Mouse (Mus musculus): ENCODE data around the gene Fbxo11. TPM values are rescaled to one million over a fixed set of nuclear protein-coding genes. Genes with fewer than 3 reads are reported as not detected.
A peak's percentile ranks its signal among the peaks of the same experiment; 100 is the strongest.

The Fbxo11 gene
- total and polyA plus RNA-seq, 3 experiments = 9.4 to 91.4 (median 17.5) TPM

DNA sequence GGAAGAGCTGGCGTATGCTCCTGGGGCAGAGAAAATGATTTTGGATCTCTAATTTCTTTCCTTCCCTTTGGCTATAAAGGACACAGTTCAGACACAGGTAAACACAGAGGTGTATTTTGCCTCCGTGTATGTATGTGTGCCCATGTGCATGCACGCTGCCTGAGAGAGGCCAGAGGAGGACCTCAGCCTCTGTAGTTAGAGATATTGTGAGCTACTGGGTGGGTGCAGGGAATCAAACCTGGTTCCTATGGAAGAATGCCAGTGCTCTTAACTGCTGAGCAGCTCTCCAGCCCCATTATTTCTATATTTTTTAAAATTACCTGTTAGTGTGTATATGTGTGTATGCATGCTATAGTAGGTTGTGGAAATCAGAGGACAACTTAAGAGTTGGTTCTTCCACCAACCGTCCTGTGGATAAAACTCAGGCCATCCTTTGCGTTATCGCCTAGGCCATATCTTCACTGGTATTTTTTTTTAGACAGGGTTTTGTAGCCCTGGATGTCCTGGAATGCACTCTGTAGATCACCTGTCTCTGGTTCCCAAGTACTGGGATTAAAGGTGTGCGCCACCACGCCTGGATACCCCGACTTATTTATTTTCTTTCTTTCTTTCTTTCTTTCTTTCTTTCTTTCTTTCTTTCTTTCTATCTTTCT, 88.8 kb downstream of the Fbxo11 start (continued):
- TF ChIP-seq USF1 (IDR thresholded peaks at IDR 0.05; ENCODE audit: low read depth, low read length) (no peak), MAZ (IDR thresholded peaks at IDR 0.05; ENCODE audit: low read depth, low read length) (no peak), ZMIZ1 (IDR thresholded peaks at IDR 0.05; ENCODE audit: low read depth, low read length) (no peak), RAD21 (IDR thresholded peaks at IDR 0.05; ENCODE audit: low read depth, low read length) (no peak), MYC (IDR thresholded peaks at IDR 0.05; ENCODE audit: low read depth, low read length) (no peak), CHD2 (IDR thresholded peaks at IDR 0.05; ENCODE audit: low read length) (no peak), POLR2A (IDR thresholded peaks at IDR 0.05; ENCODE audit: control insufficient read depth in 1 of 2, insufficient read depth in 1 of 2, low read depth in 1 of 2, low read length in 2 of 2, poor library complexity in 1 of 2) (peak in 1 of 2 experiments; percentile 31; a peak in 1 of 4 replicates), MEF2A (IDR thresholded peaks at IDR 0.05; ENCODE audit: extremely low read depth, insufficient replicate concordance, low read depth, low read length, poor library complexity, severe bottlenecking) (no peak), MXI1 (IDR thresholded peaks at IDR 0.05; ENCODE audit: low read depth, low read length) (peak; percentile 15; the same call in 1 of the 2 replicates), MAX (IDR thresholded peaks at IDR 0.05; ENCODE audit: low read length) (no peak), ETS1 (IDR thresholded peaks at IDR 0.05; ENCODE audit: low read depth, low read length) (peak; percentile 41; the same call in 1 of the 2 replicates), HCFC1 (IDR thresholded peaks at IDR 0.05; ENCODE audit: low read depth, low read length) (no peak), GATA1 (IDR thresholded peaks at IDR 0.05; ENCODE audit: low read depth, low read length) (peak; percentile 70), MAFK (IDR thresholded peaks at IDR 0.05; ENCODE audit: borderline replicate concordance, low read depth, low read length) (no peak), ZKSCAN1 (IDR thresholded peaks at IDR 0.05; ENCODE audit: low read depth, low read length) (no peak), UBTF (IDR thresholded peaks at IDR 0.05; ENCODE audit: borderline replicate concordance, insufficient read depth, low read depth, low read length) (no peak), SIN3A (IDR thresholded peaks at IDR 0.05; ENCODE audit: low read length) (peak; percentile 73), NELFE (IDR thresholded peaks at IDR 0.05; ENCODE audit: low read depth, low read length) (0 out of 2 replicates have a peak, but pooled peaks have one; percentile 11), KAT2A (conservative IDR thresholded peaks at IDR 0.05; ENCODE audit: low read depth, low read length) (no peak), CTCF (IDR thresholded peaks at IDR 0.05 in 2 of 3, conservative IDR thresholded peaks at IDR 0.05 in 1 of 3; ENCODE audit: control insufficient read depth in 1 of 3, insufficient read depth in 1 of 3, low read depth in 2 of 3, low read length in 3 of 3, poor library complexity in 1 of 3, severe bottlenecking in 1 of 3) (no peak), CHD1 (IDR thresholded peaks at IDR 0.05; ENCODE audit: low read depth, low read length) (0 out of 2 replicates have a peak, but pooled peaks have one; percentile 30)

- Histone ChIP-seq H3K4me1 (ENCODE audit: control insufficient read depth in 1 of 2, insufficient read depth in 2 of 2, low read length in 2 of 2) (peaks cover 6 to 19% of the 10 kb centered on the region in 2 experiments; a peak in 3 of 4 replicates), H3K9me3 (replicated peaks; ENCODE audit: insufficient read depth, low read length) (no peaks in the 10 kb centered on the region), H3K36me3 (ENCODE audit: control insufficient read depth in 1 of 2, insufficient read depth in 2 of 2, low read length in 2 of 2) (peaks cover 13 to 38% of the 10 kb centered on the region in 2 experiments), H3K9ac (ENCODE audit: control insufficient read depth, low read depth, low read length, poor library complexity, severe bottlenecking) (peak overlapping the region; percentile 90), H3K79me2 (ENCODE audit: control insufficient read depth, insufficient read depth, low read length, poor library complexity) (peaks cover 43% of the 10 kb centered on the region), H3K27me3 (ENCODE audit: control insufficient read depth in 1 of 2, insufficient read depth in 2 of 2, low read length in 2 of 2) (no peaks in the 10 kb centered on the region), H3K27ac (ENCODE audit: control insufficient read depth, low read depth, low read length) (peak overlapping the region; percentile 87), H3K4me3 (ENCODE audit: control insufficient read depth in 1 of 2, insufficient read depth in 1 of 2, low read depth in 2 of 2, low read length in 2 of 2) (peak overlapping the region; percentile 89 to 90)
- peak; percentile 84 for DNase-seq (ENCODE audit: low read depth, low spot score)
- TF ChIP-seq TBP (IDR thresholded peaks at IDR 0.05; ENCODE audit: low read depth, low read length) (peak; percentile 31; the same call in 1 of the 2 replicates), ZNF384 (IDR thresholded peaks at IDR 0.05; ENCODE audit: low read depth, low read length) (peak; percentile 81), CTCF (IDR thresholded peaks at IDR 0.05 in 2 of 3, conservative IDR thresholded peaks at IDR 0.05 in 1 of 3; ENCODE audit: control insufficient read depth in 1 of 3, insufficient read depth in 1 of 3, low read depth in 2 of 3, low read length in 3 of 3, poor library complexity in 1 of 3, severe bottlenecking in 1 of 3) (no peak), RAD21 (IDR thresholded peaks at IDR 0.05; ENCODE audit: low read depth, low read length) (no peak), JUND (IDR thresholded peaks at IDR 0.05; ENCODE audit: low read depth, low read length) (no peak), MEF2A (IDR thresholded peaks at IDR 0.05; ENCODE audit: extremely low read depth, insufficient replicate concordance, low read depth, low read length, poor library complexity, severe bottlenecking) (no peak), ZKSCAN1 (IDR thresholded peaks at IDR 0.05; ENCODE audit: low read depth, low read length) (no peak), HCFC1 (IDR thresholded peaks at IDR 0.05; ENCODE audit: low read depth, low read length) (0 out of 2 replicates have a peak, but pooled peaks have one; percentile 14), POLR2AphosphoS5 (IDR thresholded peaks at IDR 0.05; ENCODE audit: borderline replicate concordance, low read depth, low read length) (no peak), KAT2A (conservative IDR thresholded peaks at IDR 0.05; ENCODE audit: low read depth, low read length) (no peak), MAFK (IDR thresholded peaks at IDR 0.05; ENCODE audit: borderline replicate concordance, low read depth, low read length) (no peak), CHD1 (IDR thresholded peaks at IDR 0.05; ENCODE audit: low read depth, low read length) (0 out of 2 replicates have a peak, but pooled peaks have one; percentile 19), ZC3H11A (IDR thresholded peaks at IDR 0.05; ENCODE audit: low read depth, low read length) (no peak), POLR2A (IDR thresholded peaks at IDR 0.05; ENCODE audit: control insufficient read depth in 1 of 2, insufficient read depth in 1 of 2, low read depth in 1 of 2, low read length in 2 of 2, poor library complexity in 1 of 2) (peak; percentile 8 to 56; a peak in 2 of 4 replicates), TCF12 (IDR thresholded peaks at IDR 0.05; ENCODE audit: low read depth, low read length) (peak; percentile 52), EP300 (IDR thresholded peaks at IDR 0.05; ENCODE audit: low read depth in 1 of 2, low read length in 2 of 2) (peak in 1 of 2 experiments; percentile 59; a peak in 3 of 4 replicates), TAL1 (IDR thresholded peaks at IDR 0.05; ENCODE audit: low read length) (peak; percentile 70), NRF1 (IDR thresholded peaks at IDR 0.05; ENCODE audit: insufficient read depth, low read depth, low read length, poor library complexity, severe bottlenecking) (0 out of 2 replicates have a peak, but pooled peaks have one; percentile 4)
Measured at GRCm38 (mm10) chr17:87975229-87975853, 89.8 kb downstream of the Fbxo11 start.

All from MEL (cell line).